Mouse (Mus musculus) thymus, postnatal 4 days (tissue): ENCODE results near the gene Exoc3l2.

ENCODE experiments used
- DNase-seq: peaks from one replicate; pipeline ENCODE4 v3.0.0; 2021

Gene Exoc3l2

GRCm38 (mm10) chr7:19457414-19458071 is 5.6 kb upstream of the Exoc3l2 start:
- no peak for DNase-seq

DNA sequence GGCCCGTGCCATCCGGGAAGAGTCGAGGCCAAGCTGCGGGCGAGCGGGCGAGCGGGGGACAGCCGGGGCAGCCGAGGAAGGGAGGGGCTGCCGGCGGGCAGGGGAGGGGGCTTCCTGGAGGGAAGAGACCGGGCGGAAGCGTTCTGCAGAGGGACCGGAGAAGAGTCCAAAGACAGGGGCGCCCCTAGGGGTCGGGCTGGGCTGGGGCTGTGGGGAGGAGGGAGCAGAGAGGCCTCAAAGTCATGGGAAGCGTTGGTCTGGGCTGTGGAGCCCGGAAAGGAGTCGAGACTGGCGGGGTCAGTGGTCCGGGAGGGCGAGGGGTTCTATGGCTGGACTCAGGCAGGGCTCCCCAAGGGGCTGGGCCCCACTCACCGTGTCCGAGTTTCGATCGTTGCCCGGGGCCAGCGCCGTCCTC is 5.1 kb upstream of the Exoc3l2 start:
- DNase-seq, result peak; percentile 89

DNA sequence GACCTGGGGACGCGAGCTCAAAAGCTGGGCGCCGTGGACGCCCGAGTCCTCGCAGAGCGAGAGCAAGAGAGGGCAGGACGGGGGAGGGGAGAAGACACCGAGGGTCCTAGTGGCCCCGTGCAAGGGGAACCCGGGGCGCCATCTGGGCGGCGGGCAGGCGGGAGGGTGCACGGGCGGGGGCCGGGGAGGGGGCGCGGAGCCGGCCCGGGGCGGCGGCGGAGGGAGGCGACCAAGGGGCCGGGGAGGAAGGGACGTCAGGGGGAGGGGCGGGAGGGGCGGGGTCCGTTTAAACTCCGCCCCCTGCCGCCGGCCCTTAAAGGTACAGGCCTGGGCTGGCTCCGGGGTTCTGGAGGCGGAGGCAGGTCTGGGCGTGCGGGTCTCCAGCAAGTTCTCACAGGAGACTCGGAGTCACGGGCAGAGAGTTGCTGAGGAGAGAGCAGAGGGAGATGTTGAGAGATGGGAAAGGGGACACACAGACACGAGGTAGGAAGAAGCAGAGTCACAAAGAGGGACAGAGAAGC is 4.5 kb upstream of the Exoc3l2 start, which contains the start of gene Mark4:
Gene Mark4, minus strand, starts transcription at position 231 of the 521 bp plus-strand sequence.
- DNase-seq, result peak; percentile 86

DNA sequence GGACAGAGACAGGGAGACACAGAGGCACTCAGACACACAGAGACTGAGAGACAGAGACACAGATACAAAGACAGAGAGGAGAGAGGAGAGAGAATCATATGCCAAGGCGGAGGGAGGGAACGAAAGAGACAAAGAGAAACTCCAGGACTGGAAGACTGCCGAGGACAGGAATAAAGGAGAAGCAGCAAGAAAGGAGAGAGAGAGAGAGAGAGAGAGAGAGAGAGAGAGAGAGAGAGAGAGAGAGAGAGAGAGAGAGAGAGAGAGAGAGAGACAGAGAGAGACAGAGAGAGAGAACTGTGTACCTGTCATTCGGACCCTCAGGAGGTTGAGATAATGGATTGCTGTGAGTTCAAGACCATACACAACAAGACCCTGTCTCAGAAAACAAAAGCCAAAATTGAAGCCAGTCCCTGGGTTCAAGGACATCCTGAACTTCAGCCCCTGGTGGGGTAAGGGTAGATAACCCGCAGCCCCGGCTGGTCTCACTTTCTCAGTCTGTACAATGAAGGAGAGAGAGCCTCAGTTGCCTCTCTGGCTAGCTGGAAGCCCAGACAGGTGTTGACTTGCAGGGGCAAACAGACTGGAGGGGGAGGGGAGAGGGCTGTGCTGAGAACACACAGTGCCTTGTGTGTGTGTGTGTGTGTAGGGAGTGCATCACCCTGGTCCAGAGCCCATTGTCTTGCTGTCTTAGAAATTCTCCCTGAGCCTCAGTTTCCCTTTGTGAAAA is 3.8 kb upstream of the Exoc3l2 start:
- peak; percentile 36 for DNase-seq

DNA sequence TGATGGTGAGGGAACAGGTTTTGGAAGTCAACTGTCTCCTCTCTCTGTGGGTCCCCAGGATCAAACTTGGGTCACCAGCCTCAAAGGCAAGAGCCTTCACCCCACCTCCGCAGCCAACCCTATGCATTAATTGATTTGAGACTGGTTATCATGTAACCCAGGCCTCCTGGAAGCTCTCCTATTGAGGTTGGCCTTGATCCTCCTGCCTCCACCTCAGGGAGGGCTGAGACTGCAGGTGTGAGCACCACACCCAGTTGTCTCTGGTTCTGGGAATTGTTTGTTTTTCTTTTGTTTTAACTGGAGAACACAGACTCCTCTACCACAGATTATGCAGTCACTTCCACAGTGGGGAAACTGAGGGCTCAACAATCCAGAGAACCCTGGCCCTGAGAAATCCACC is 2.6 kb upstream of the Exoc3l2 start:
- no peak for DNase-seq

DNA sequence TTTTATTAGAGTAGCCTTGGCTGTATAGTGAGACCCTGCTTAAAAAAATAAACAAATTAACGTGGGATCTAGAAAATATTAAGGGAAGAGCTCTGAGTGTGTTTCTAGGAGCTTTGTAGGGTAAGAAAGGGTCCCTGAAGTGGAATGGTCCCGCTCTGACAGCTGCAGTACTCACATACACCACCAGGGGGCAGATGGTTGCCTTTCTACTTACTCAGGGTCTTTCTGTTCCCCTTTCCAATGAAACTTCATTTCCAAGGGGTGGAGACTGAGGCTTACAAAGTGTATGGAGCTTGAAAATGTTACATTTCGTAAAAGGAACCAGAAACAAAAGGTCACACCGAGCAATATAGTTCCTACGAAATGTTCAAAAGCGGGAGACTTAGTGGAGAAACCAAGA is 1.6 kb upstream of the Exoc3l2 start:
- DNase-seq, result peak; percentile 82

GRCm38 (mm10) chr7:19462443-19462842 is 688 bp upstream of the Exoc3l2 start:
- DNase-seq, result no peak

DNA sequence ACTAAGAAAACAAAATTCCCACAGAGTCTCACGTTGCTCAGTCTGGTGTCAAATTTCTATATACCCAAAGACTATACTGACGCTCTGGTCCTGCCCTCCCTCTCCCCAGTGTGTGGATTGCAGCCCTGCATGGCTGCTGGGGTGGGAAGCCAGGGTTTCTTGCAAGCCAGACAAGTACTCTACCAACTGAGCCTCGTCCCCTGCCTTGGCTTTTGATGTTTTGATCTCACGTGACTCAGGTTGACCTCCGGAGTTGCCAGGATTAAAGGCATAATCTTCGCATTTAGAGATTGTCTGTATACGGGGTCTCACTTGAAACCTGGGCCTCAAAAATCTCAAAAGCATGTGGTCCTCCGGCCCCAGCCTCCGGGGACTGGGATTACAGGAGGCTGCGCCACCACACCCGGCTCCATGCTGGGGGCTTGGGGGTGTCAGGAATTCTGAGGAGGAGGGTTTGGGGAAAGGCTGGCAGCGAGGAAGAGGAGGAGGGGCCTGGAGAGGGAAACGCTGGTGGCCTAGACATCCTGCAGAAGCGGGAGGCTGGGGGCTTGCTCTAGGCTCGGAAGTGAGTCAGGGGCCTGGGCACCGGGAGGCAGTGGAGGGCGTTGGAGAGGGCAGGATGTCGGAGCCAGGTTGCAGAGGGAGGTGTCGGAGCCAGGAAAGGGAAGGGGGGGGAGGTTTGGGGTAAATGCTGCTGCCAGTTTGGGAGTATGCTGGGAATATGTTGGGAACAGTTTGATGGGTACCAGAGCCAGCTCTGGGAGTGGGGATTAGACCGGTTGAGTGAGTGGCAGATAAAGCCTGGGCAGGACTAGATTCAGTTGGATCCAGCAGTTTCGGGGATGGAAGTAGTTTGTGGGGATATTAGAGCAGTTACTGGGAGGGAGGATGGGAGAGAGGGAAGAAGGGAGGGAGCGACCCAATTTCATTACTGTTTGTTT is 1.5 kb downstream of the Exoc3l2 start:
- no peak for DNase-seq

GRCm38 (mm10) chr7:19466602-19467145 is 3.5 kb downstream of the Exoc3l2 start:
- DNase-seq, result no peak

GRCm38 (mm10) chr7:19467638-19468037 is 4.5 kb downstream of the Exoc3l2 start:
- no peak for DNase-seq

- DNase-seq, result no peak
Observed at GRCm38 (mm10) chr7:19468279-19468678, 5.1 kb downstream of the Exoc3l2 start.

- DNase-seq, result no peak
Observed at GRCm38 (mm10) chr7:19469404-19469803, 6.3 kb downstream of the Exoc3l2 start.

DNA sequence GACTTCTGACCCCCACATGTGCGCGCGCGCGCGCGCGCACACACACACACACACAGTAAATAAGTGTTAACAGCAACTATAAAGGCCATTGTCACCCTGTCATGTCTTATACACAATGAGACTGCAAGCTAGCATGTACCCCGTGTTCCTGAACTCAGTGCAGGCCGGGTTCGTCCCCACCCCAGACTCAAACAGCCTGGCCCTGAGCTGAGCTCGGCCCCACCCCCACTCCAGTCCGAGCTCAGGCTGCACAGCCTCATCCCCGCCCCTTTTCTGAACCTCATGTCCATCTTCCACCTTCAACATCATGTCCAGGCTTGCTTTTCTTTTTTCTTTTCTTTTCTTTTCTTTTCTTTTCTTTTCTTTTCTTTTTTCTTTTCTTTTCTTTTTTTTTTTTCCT is 7.2 kb downstream of the Exoc3l2 start:
- no peak for DNase-seq

GRCm38 (mm10) chr7:19472403-19472802 is 9.3 kb downstream of the Exoc3l2 start:
- DNase-seq, result no peak

DNA sequence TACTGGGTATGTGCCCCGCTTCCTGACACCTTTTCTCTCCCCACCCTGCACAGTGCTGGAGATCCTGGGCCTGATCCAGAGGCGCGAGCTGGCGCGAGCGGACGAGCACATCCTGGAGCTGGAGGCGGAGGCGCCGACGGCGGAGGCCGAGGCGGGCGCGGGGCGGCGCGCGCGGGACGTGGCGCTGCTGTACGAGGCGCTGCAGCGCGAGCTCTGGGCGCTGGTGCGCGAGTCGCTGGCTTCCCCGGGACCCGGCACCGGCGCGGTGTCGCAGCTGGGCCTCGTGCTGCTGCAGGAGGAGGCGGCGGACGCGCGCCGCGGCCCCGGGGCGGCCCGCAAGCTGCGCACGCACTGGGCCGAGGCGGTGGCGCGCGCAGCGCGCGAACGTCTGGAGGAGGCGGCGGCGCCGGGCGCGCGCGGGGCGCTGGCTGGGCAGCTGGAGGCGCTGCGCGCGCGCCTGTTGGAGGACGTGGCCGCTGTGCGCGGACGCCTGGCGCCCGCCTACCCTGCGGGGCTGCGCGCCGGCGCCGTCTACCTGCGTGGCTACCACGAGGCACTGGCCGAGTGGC is 10.8 kb downstream of the Exoc3l2 start:
- DNase-seq, result peak; percentile 78

DNA sequence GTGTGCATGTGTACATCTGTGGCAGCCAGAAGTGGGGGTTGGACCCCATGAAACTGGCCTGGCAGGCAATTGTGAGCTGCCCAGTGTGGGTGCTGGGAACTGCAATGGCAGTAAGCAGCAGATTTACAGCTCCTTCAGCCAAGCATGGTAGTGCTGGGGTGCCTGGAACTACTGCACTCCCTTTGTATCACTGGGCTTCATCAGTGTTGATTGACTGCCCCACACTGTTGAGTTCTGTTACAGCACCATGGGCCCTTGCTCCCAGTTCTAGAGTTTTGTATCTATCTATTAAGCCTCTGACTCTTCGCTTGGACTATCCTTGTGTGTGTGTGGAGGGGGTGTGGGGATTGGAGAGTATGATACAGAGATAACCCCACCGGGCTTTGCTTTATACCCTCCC is 14.0 kb downstream of the Exoc3l2 start:
- DNase-seq, result no peak

DNA sequence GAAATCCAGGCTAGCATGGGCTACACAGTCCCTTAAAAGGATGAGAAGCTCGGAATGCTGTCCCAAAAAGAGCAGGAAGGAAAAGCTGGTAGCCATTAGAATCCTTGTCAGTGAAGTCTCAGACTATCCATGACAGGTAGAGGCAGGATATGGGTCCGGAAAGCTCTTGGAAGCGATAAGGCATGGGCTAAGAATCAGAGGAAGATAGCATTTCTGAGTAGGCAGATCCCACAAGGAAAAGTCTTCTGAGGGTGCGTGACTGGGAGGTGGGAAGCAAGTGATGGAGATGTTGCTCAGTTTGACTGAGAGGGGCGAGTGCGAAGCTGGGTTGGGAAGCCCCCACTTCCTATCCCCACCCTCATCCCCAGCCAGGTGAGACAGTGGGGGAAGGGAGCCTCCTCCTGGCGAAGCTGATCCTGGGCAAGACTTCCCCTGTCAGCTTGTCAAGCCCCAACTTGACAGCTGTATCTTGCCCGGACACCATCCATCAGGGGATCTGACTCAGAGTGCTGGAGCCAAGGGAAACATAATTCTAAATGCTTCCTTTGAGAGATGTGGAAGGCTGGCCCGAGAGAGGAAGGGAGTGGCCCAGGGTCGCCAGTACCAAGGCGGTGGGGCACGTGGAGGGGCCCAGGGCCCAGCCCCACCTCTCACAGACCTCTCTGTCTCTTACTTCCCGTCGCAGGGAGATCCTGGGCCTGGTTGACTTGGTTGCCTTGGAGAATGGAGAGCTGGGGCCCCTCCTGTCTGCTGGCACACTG is 14.7 kb downstream of the Exoc3l2 start:
- no peak for DNase-seq

DNA sequence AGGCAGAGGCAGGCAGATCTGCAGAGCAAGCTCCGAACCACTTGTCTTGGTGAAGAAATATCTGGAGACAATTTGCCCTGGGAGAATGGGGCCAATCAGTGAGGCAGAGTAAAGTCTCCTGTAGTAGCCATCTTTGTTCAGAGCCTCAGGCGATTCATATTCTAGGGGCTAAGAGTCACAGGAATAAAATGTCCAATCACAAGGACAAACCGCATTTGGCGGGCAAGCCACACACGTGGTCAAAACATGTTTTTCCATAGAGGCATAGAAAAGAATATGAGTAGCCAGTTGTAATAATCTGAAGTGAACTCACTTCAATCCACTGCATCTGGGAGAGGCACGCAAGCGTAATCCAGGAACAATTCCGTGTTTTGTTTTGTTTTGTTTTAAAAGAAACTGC is 20.1 kb downstream of the Exoc3l2 start:
- no peak for DNase-seq

GRCm38 (mm10) chr7:19485488-19485887 is 22.4 kb downstream of the Exoc3l2 start:
- DNase-seq, result no peak

DNA sequence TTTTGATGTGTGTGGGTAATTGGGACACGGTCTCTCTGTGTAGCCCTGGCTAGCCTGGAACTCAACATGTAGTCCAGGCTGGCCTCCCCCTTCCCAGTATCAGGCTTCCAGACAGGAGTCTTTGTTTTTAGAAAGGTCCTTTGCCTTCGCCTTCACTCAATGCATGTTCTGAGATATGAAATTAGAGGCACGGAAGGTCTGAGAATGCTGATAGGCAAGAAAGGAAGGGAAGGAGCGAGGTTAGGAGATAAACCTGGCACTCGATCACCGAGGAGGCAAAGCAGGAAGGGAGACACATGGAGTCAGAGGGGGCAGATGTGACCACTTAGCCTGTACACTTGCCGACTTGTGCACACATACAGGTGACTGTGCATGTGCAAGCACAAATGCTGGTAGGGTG is 23.4 kb downstream of the Exoc3l2 start:
- DNase-seq, result no peak

DNA sequence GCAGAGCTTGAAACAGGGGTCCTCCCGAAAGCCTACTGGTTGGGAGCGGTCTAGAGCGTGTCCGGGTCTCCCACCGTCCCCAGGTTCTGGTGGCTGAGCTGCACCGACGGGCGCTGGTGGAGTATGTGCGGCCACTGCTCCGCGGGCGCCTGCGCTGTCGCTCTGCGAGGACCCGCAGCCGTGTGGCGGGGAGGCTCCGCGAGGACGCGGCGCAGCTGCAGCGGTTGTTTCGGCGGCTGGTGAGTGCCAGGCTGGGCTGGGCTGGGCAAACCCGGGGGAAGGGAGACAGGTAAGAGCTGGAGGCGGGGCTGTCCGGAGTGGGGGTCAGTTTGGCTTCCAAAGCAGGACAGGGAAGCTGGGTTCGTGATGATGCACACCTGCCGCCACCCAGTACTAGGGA is 26.4 kb downstream of the Exoc3l2 start:
- DNase-seq, result no peak

DNA sequence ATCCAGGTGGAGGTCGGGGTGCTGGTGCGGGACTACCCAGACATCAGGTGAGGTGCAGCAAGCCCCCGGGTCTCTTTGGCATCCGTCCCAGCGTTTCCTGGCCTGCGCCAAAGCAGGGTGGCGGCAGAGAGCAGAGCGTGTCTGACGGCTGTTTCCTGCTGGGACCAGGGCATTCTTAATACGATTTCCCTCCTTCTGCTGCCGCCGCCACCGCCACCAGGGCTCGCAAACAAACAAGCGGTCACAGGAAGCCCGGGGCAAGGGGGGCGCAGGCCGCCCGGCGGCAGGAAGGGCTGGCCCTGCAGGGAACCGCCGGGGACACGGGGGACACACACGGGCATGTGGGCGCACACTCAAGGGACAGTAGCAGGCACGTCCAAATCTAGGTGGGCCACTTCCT is 28.6 kb downstream of the Exoc3l2 start:
- peak; percentile 43 for DNase-seq
